Mouse (Mus musculus): ENCODE results near the gene Gm10639. TPM values are rescaled to one million over a fixed set of nuclear protein-coding genes. Genes with fewer than 3 reads are reported as not detected.
"Not testable (repeated sequence)": the region's sequence is repeated elsewhere in the genome, so short reads cannot be mapped to it uniquely, and the experiment has no call there.

Gm10639 gene
- polyA plus RNA-seq, 1 experiment from 2014 or later, result not detected

- not testable (repeated sequence) for H3K27ac ChIP-seq (replicated peaks in 1 of 2; ENCODE audit: control insufficient read depth in 1 of 2, insufficient read depth in 1 of 2, low read depth in 2 of 2, low read length in 2 of 2); H3K4me2 ChIP-seq (ENCODE audit: low read length); ATAC-seq (ENCODE audit: insufficient number of reproducible peaks, insufficient read depth, low FRiP score, low read depth); H3K27me3 ChIP-seq (ENCODE audit: control insufficient read depth, insufficient read depth, low read length); H3K36me3 ChIP-seq (ENCODE audit: control insufficient read depth, insufficient read depth, low read length); H3K9ac ChIP-seq (ENCODE audit: low read length); H3K4me1 ChIP-seq (ENCODE audit: control insufficient read depth in 2 of 2, insufficient read depth in 2 of 2, low read length in 2 of 2); H3K4me3 ChIP-seq (ENCODE audit: control insufficient read depth in 1 of 2, insufficient read depth in 1 of 2, low read depth in 1 of 2, low read length in 2 of 2); H3K9me3 ChIP-seq (ENCODE audit: control insufficient read depth, low read length)
- WGBS, result 81% methylated on average over 8 of the region's 8 CpGs
Observed at GRCm38 (mm10) chr9:78292462-78292861, 2.7 kb downstream of the Gm10639 start.

- H3K4me3 ChIP-seq (ENCODE audit: control insufficient read depth in 1 of 2, insufficient read depth in 1 of 2, low read depth in 1 of 2, low read length in 2 of 2); H3K9ac ChIP-seq (ENCODE audit: low read length); H3K27me3 ChIP-seq (ENCODE audit: control insufficient read depth, insufficient read depth, low read length); H3K4me2 ChIP-seq (ENCODE audit: low read length); H3K27ac ChIP-seq (replicated peaks in 1 of 2; ENCODE audit: control insufficient read depth in 1 of 2, insufficient read depth in 1 of 2, low read depth in 2 of 2, low read length in 2 of 2); H3K36me3 ChIP-seq (ENCODE audit: control insufficient read depth, insufficient read depth, low read length); H3K4me1 ChIP-seq (ENCODE audit: control insufficient read depth in 2 of 2, insufficient read depth in 2 of 2, low read length in 2 of 2); H3K9me3 ChIP-seq (ENCODE audit: control insufficient read depth, low read length); ATAC-seq (ENCODE audit: insufficient number of reproducible peaks, insufficient read depth, low FRiP score, low read depth): not testable (repeated sequence)
- WGBS, result 76% methylated on average over 1 of the region's 1 CpGs
Observed at GRCm38 (mm10) chr9:78293683-78294082, 4.0 kb downstream of the Gm10639 start.

- not testable (repeated sequence) for H3K4me2 ChIP-seq (ENCODE audit: low read length); H3K36me3 ChIP-seq (ENCODE audit: control insufficient read depth, insufficient read depth, low read length); H3K9me3 ChIP-seq (ENCODE audit: control insufficient read depth, low read length); H3K4me3 ChIP-seq (ENCODE audit: control insufficient read depth in 1 of 2, insufficient read depth in 1 of 2, low read depth in 1 of 2, low read length in 2 of 2); H3K27ac ChIP-seq (replicated peaks in 1 of 2; ENCODE audit: control insufficient read depth in 1 of 2, insufficient read depth in 1 of 2, low read depth in 2 of 2, low read length in 2 of 2); ATAC-seq (ENCODE audit: insufficient number of reproducible peaks, insufficient read depth, low FRiP score, low read depth); H3K27me3 ChIP-seq (ENCODE audit: control insufficient read depth, insufficient read depth, low read length); H3K9ac ChIP-seq (ENCODE audit: low read length); H3K4me1 ChIP-seq (ENCODE audit: control insufficient read depth in 2 of 2, insufficient read depth in 2 of 2, low read length in 2 of 2)
- WGBS, result 75% methylated on average over 4 of the region's 7 CpGs
Observed at GRCm38 (mm10) chr9:78294781-78295180, 5.1 kb downstream of the Gm10639 start.

GRCm38 (mm10) chr9:78296089-78296488, 6.4 kb downstream of the Gm10639 start:
- not testable (repeated sequence) for H3K9me3 ChIP-seq (ENCODE audit: control insufficient read depth, low read length); H3K4me3 ChIP-seq (ENCODE audit: control insufficient read depth in 1 of 2, insufficient read depth in 1 of 2, low read depth in 1 of 2, low read length in 2 of 2)
- 9% methylated on average over 6 of the region's 6 CpGs for WGBS

GRCm38 (mm10) chr9:78298232-78298631, 8.5 kb downstream of the Gm10639 start:
- H3K9me3 ChIP-seq (ENCODE audit: control insufficient read depth, low read length), result no peaks in the 10 kb centered on the region
- no peak overlapping the region for H3K4me3 ChIP-seq (ENCODE audit: control insufficient read depth in 1 of 2, insufficient read depth in 1 of 2, low read depth in 1 of 2, low read length in 2 of 2)
- H3K27me3 ChIP-seq (ENCODE audit: control insufficient read depth, insufficient read depth, low read length), result no peaks in the 10 kb centered on the region
- no peak overlapping the region for H3K4me2 ChIP-seq (ENCODE audit: low read length)
- no peaks in the 10 kb centered on the region for H3K4me1 ChIP-seq (ENCODE audit: control insufficient read depth in 2 of 2, insufficient read depth in 2 of 2, low read length in 2 of 2)
- H3K9ac ChIP-seq (ENCODE audit: low read length), result no peak overlapping the region
- no peaks in the 10 kb centered on the region for H3K36me3 ChIP-seq (ENCODE audit: control insufficient read depth, insufficient read depth, low read length)
- WGBS, result 75% methylated on average over 1 of the region's 1 CpGs
- no peak overlapping the region for H3K27ac ChIP-seq (replicated peaks in 1 of 2; ENCODE audit: control insufficient read depth in 1 of 2, insufficient read depth in 1 of 2, low read depth in 2 of 2, low read length in 2 of 2)
- no peak for ATAC-seq (ENCODE audit: insufficient number of reproducible peaks, insufficient read depth, low FRiP score, low read depth)

More at GRCm38 (mm10) chr9:78296089-78296488, 6.4 kb downstream of the Gm10639 start:
- ATAC-seq (ENCODE audit: insufficient number of reproducible peaks, insufficient read depth, low FRiP score, low read depth); H3K4me1 ChIP-seq (ENCODE audit: control insufficient read depth in 2 of 2, insufficient read depth in 2 of 2, low read length in 2 of 2); H3K27ac ChIP-seq (replicated peaks in 1 of 2; ENCODE audit: control insufficient read depth in 1 of 2, insufficient read depth in 1 of 2, low read depth in 2 of 2, low read length in 2 of 2); H3K9ac ChIP-seq (ENCODE audit: low read length); H3K4me2 ChIP-seq (ENCODE audit: low read length); H3K27me3 ChIP-seq (ENCODE audit: control insufficient read depth, insufficient read depth, low read length); H3K36me3 ChIP-seq (ENCODE audit: control insufficient read depth, insufficient read depth, low read length): not testable (repeated sequence)

- ATAC-seq (ENCODE audit: insufficient number of reproducible peaks, insufficient read depth, low FRiP score, low read depth); H3K4me3 ChIP-seq (ENCODE audit: control insufficient read depth in 1 of 2, insufficient read depth in 1 of 2, low read depth in 1 of 2, low read length in 2 of 2); H3K4me2 ChIP-seq (ENCODE audit: low read length); H3K4me1 ChIP-seq (ENCODE audit: control insufficient read depth in 2 of 2, insufficient read depth in 2 of 2, low read length in 2 of 2); H3K27ac ChIP-seq (replicated peaks in 1 of 2; ENCODE audit: control insufficient read depth in 1 of 2, insufficient read depth in 1 of 2, low read depth in 2 of 2, low read length in 2 of 2); H3K9me3 ChIP-seq (ENCODE audit: control insufficient read depth, low read length); H3K36me3 ChIP-seq (ENCODE audit: control insufficient read depth, insufficient read depth, low read length); H3K9ac ChIP-seq (ENCODE audit: low read length); H3K27me3 ChIP-seq (ENCODE audit: control insufficient read depth, insufficient read depth, low read length): not testable (repeated sequence)
- 53% methylated on average over 1 of the region's 1 CpGs for whole genome bisulfite sequencing
Observed at GRCm38 (mm10) chr9:78299143-78299542, 9.4 kb downstream of the Gm10639 start.

GRCm38 (mm10) chr9:78308122-78308521, 18.4 kb downstream of the Gm10639 start:
- H3K36me3 ChIP-seq (ENCODE audit: control insufficient read depth, insufficient read depth, low read length); H3K27me3 ChIP-seq (ENCODE audit: control insufficient read depth, insufficient read depth, low read length); H3K9me3 ChIP-seq (ENCODE audit: control insufficient read depth, low read length); H3K4me1 ChIP-seq (ENCODE audit: control insufficient read depth in 2 of 2, insufficient read depth in 2 of 2, low read length in 2 of 2); ATAC-seq (ENCODE audit: insufficient number of reproducible peaks, insufficient read depth, low FRiP score, low read depth); H3K27ac ChIP-seq (replicated peaks in 1 of 2; ENCODE audit: control insufficient read depth in 1 of 2, insufficient read depth in 1 of 2, low read depth in 2 of 2, low read length in 2 of 2); H3K9ac ChIP-seq (ENCODE audit: low read length); H3K4me3 ChIP-seq (ENCODE audit: control insufficient read depth in 1 of 2, insufficient read depth in 1 of 2, low read depth in 1 of 2, low read length in 2 of 2); H3K4me2 ChIP-seq (ENCODE audit: low read length): not testable (repeated sequence)
- 71% methylated on average over 3 of the region's 3 CpGs for WGBS

GRCm38 (mm10) chr9:78314696-78315095, 25.0 kb downstream of the Gm10639 start, which contains the start of gene Omt2a:
Gene Omt2a (minus strand): TSS chr9:78314796.
- 71% methylated on average over 2 of the region's 2 CpGs for WGBS

More at GRCm38 (mm10) chr9:78314696-78315095, 25.0 kb downstream of the Gm10639 start, which contains the start of gene Omt2a:
- Histone ChIP-seq H3K36me3 (ENCODE audit: control insufficient read depth, insufficient read depth, low read length) (no peaks in the 10 kb centered on the region), H3K9ac (ENCODE audit: low read length) (no peak within 1 kb of the TSS), H3K27me3 (ENCODE audit: control insufficient read depth, insufficient read depth, low read length) (no peaks in the 10 kb centered on the region), H3K9me3 (ENCODE audit: control insufficient read depth, low read length) (no peaks in the 10 kb centered on the region), H3K27ac (replicated peaks in 1 of 2; ENCODE audit: control insufficient read depth in 1 of 2, insufficient read depth in 1 of 2, low read depth in 2 of 2, low read length in 2 of 2) (no peak within 1 kb of the TSS), H3K4me2 (ENCODE audit: low read length) (no peak within 1 kb of the TSS), H3K4me1 (ENCODE audit: control insufficient read depth in 2 of 2, insufficient read depth in 2 of 2, low read length in 2 of 2) (no peaks in the 10 kb centered on the region), H3K4me3 (ENCODE audit: control insufficient read depth in 1 of 2, insufficient read depth in 1 of 2, low read depth in 1 of 2, low read length in 2 of 2) (no peak within 1 kb of the TSS)
- ATAC-seq (ENCODE audit: insufficient number of reproducible peaks, insufficient read depth, low FRiP score, low read depth), result no peak
